Mouse (Mus musculus) neural tube, embryonic 14.5 days (tissue): Measurements from ENCODE around the gene Rpl27a. TPM values are rescaled to one million over a fixed set of nuclear protein-coding genes. Genes with fewer than 3 reads are reported as not detected.
A peak's percentile ranks its signal among the peaks of the same experiment; 100 is the strongest.

ENCODE experiments used
- ATAC-seq: fragments of 200-750 bp; cut with Nextera tagmentation; 2 replicates; pipeline ENCODE4 v1.8.0; 2017; ENCODE audit warnings: low read depth, mild to moderate bottlenecking, moderate TSS enrichment, moderate library complexity
- H3K27ac ChIP-seq: fragments of 300-500 bp; sonication (generic); 2 replicates; pipeline ENCODE4 v1.5.1; 2014; ENCODE audit warnings: low read depth, mild to moderate bottlenecking, control low read depth, low read length, moderate library complexity, mixed read lengths
- H3K27me3 ChIP-seq: fragments of 300-500 bp; sonication (generic); 2 replicates; pipeline ENCODE4 v1.6.1; 2014; ENCODE audit warnings: low read length; ENCODE audit not compliant: control insufficient read depth, insufficient read depth
- H3K36me3 ChIP-seq: fragments of 300-500 bp; sonication (generic); 2 replicates; pipeline ENCODE4 v1.6.1; 2014; ENCODE audit warnings: low read length, mixed read lengths; ENCODE audit not compliant: control insufficient read depth, insufficient read depth
- H3K4me1 ChIP-seq: fragments of 300-500 bp; sonication (generic); 2 replicates; pipeline ENCODE4 v1.6.1; 2014; ENCODE audit warnings: low read length; ENCODE audit not compliant: control insufficient read depth, insufficient read depth
- H3K4me2 ChIP-seq: fragments of 300-500 bp; sonication (generic); 2 replicates; pipeline ENCODE4 v1.6.1; 2014; ENCODE audit warnings: mild to moderate bottlenecking, low read depth, low read length, control low read depth
- H3K4me3 ChIP-seq: fragments of 300-500 bp; sonication (generic); 2 replicates; pipeline ENCODE4 v1.5.1; 2014; ENCODE audit warnings: low read depth, low read length, control low read depth, mixed read lengths
- H3K9ac ChIP-seq: fragments of 300-500 bp; sonication (generic); replicated peaks from 2 replicates; pipeline ENCODE4 v1.6.1; 2014; ENCODE audit warnings: low read depth, mild to moderate bottlenecking, control low read depth, low read length, mixed read lengths
- H3K9me3 ChIP-seq: fragments of 300-500 bp; sonication (generic); 2 replicates; pipeline ENCODE4 v1.6.1; 2016; ENCODE audit warnings: low read length; ENCODE audit not compliant: control insufficient read depth
- WGBS: fragments of 180-500 bp; shearing (Covaris S2); extraction: QIAGEN DNeasy Blood & Tissue Kit; methylation state at CpG from one replicate; pipeline ENCODE4 v1.1.7; 2014; 5-methylcytosine and 5-hydroxymethylcytosine counted together
- polyA plus RNA-seq: library from polyadenylated mRNA; unstranded; fragments of >200 nt; fragmentation: Nextera tagmentation; extraction: Ambion mirVana; gene quantifications from 2 replicates; pipeline ENCODE4 v1.2.1, GENCODE M21; 2014

Rpl27a gene
- polyA plus RNA-seq, 1 experiment from 2014 or later: 85.8 TPM

- Histone ChIP-seq H3K9ac (0 out of 2 replicates have a peak overlapping the region, but pooled peaks have one; percentile 29), H3K27ac (no peak overlapping the region), H3K36me3 (no peaks in the 10 kb centered on the region), H3K4me1 (no peaks in the 10 kb centered on the region; the same call in 1 of the 2 replicates), H3K27me3 (no peaks in the 10 kb centered on the region), H3K9me3 (no peaks in the 10 kb centered on the region), H3K4me2 (peak overlapping the region; percentile 6; the same call in 1 of the 2 replicates), H3K4me3 (no peak overlapping the region)
- 0 out of 2 replicates have a peak, but pooled peaks have one; percentile 54 for ATAC-seq
- WGBS: 2% methylated on average over 8 of the region's 8 CpGs
These were observed 11.8 kb upstream of the Rpl27a start for GRCm38 (mm10) chr7:109507119-109507518.

- Histone ChIP-seq H3K27me3 (no peaks in the 10 kb centered on the region), H3K27ac (no peak overlapping the region), H3K4me2 (no peak overlapping the region; the same call in 1 of the 2 replicates), H3K9ac (no peak overlapping the region), H3K4me1 (no peaks in the 10 kb centered on the region; the same call in 1 of the 2 replicates), H3K36me3 (no peaks in the 10 kb centered on the region), H3K4me3 (no peak overlapping the region), H3K9me3 (no peaks in the 10 kb centered on the region)
- 41% methylated on average over 9 of the region's 9 CpGs for WGBS
- no peak for ATAC-seq
These were observed 11.4 kb upstream of the Rpl27a start for GRCm38 (mm10) chr7:109507572-109507971.

DNA sequence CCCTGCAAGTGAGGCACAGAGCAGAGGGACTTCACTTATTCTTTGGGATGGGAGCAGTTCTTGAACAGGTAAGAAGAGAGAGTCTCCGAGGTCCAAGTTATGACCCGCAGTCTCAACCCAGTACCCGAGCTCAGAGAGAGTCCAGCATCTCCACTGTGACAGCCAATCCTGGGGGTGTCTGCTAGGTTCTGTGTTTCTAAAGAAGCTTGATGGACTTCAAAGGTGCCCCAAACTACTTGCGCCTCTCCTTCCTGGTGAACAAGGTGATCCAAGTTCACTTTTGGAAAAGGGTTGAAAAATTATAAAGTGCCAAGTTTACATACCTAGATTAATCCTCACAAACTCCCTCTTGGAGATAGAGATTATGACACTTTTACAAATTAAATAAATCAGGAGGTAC lies 10.9 kb upstream of the Rpl27a start, which contains the start of gene Trim66:
Gene Trim66, minus strand, starts transcription at position 101 of the 400 bp plus-strand sequence.
- Histone ChIP-seq H3K36me3 (no peaks in the 10 kb centered on the region), H3K4me1 (no peaks in the 10 kb centered on the region; the same call in 1 of the 2 replicates), H3K27ac (no peak within 1 kb of the TSS), H3K4me2 (peak within 1 kb of the TSS; percentile 6; the same call in 1 of the 2 replicates), H3K9me3 (no peaks in the 10 kb centered on the region), H3K9ac (0 out of 2 replicates have a peak within 1 kb of the TSS, but pooled peaks have one; percentile 29), H3K27me3 (no peaks in the 10 kb centered on the region), H3K4me3 (no peak within 1 kb of the TSS)
- no peak for ATAC-seq
- 82% methylated on average over 4 of the region's 4 CpGs for WGBS

DNA sequence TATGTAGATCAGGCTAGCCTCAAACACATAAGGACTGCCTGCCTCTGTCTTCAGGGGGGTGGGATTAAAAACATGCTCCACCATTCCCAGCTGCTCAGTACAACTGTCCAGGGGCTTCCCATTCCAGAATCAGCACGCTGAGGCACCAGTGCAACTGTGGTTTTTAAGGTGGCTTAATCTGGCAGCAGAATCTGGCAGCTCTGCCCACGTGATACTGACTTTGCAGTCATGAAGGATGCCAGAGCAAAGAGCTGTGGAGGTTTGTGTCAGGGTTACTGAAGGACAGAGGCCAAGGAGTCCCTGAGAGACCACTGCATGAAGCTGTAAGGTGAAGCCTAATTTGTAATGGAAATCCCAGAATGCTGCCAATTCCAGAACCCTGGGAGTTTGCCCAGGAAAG lies 8.1 kb upstream of the Rpl27a start:
- no peak overlapping the region for H3K9ac ChIP-seq
- H3K4me2 ChIP-seq: no peak overlapping the region
- H3K4me1 ChIP-seq: no peaks in the 10 kb centered on the region; the same call in 1 of the 2 replicates
- H3K36me3 ChIP-seq: no peaks in the 10 kb centered on the region
- H3K27me3 ChIP-seq: no peaks in the 10 kb centered on the region
- no peak for ATAC-seq
- H3K9me3 ChIP-seq: no peaks in the 10 kb centered on the region
- no peak overlapping the region for H3K27ac ChIP-seq
- no peak overlapping the region for H3K4me3 ChIP-seq
- WGBS: 85% methylated on average over 2 of the region's 2 CpGs

DNA sequence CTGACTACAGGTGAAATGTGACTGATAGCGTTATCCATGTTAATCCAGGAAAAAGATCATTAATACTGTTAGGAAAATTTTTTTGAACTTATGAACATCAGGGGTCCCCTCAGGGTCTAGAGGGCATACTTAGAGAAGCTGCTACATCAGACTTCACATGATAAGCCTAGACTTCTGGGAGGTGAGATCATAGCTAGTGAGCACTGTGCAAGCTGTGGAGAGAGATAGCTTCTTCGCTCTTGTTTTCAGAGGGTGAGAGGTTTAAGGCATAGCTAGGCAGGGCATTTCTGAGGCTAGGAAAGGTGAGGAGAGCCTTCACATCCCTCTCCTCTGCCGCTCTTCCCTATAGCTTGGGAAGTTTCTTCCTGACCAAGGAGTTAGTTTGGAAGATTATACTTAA lies 7.1 kb upstream of the Rpl27a start:
- Histone ChIP-seq H3K4me2 (no peak overlapping the region), H3K27me3 (no peaks in the 10 kb centered on the region), H3K4me1 (no peaks in the 10 kb centered on the region; the same call in 1 of the 2 replicates), H3K9me3 (no peaks in the 10 kb centered on the region), H3K9ac (no peak overlapping the region), H3K4me3 (no peak overlapping the region), H3K36me3 (no peaks in the 10 kb centered on the region), H3K27ac (no peak overlapping the region)
- WGBS: 99% methylated on average over 3 of the region's 3 CpGs
- ATAC-seq: no peak

- H3K9me3 ChIP-seq: no peaks in the 10 kb centered on the region
- H3K4me2 ChIP-seq: no peak overlapping the region
- H3K27ac ChIP-seq: no peak overlapping the region
- no peak overlapping the region for H3K4me3 ChIP-seq
- H3K4me1 ChIP-seq: peaks cover 15% of the 10 kb centered on the region
- H3K27me3 ChIP-seq: no peaks in the 10 kb centered on the region
- peaks cover 4% of the 10 kb centered on the region; the same call in 1 of the 2 replicates for H3K36me3 ChIP-seq
- WGBS: 89% methylated on average over 3 of the region's 3 CpGs
- no peak overlapping the region for H3K9ac ChIP-seq
- no peak for ATAC-seq
These were observed 2.4 kb upstream of the Rpl27a start for GRCm38 (mm10) chr7:109516500-109516899.

DNA sequence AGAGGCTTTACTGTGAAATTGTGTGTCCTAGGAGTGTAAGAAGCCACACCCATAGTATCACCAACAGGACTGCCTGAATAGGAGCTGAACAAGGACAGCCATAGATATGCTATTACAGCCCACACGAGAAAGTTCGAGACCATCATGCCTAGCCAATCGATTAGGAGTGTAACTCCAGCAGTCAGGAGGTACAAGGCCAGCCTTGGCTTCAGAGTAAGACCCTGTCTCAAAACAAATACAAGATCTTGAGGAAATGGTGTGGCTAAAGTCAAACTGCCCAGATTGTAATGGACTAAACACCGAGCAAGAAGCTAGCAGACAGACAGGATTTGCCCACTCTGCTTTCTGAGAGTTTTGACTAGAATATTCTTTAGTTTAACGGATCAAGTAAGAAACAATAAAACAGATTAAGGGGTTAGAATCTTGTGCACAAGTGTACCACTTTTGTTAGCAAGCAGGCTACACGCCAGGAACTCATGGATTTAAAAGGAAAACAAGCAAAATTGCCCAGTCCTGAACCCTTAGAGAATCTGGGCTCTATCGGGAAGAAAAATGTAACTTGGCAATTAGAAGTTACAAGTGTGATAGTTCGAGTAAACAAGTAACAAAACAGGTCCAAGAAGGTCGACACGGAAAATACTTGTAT lies 788 bp upstream of the Rpl27a start:
- Histone ChIP-seq H3K4me1 (peaks cover 15% of the 10 kb centered on the region), H3K27ac (peak overlapping the region; percentile 94), H3K4me2 (peak overlapping the region; percentile 66), H3K4me3 (peak overlapping the region; percentile 95), H3K9ac (peak overlapping the region; percentile 95), H3K36me3 (peaks cover 20% of the 10 kb centered on the region), H3K27me3 (no peaks in the 10 kb centered on the region), H3K9me3 (no peaks in the 10 kb centered on the region)
- WGBS: 19% methylated on average over 10 of the region's 10 CpGs
- no peak for ATAC-seq

- no peak for ATAC-seq
These were observed 989 bp downstream of the Rpl27a start for GRCm38 (mm10) chr7:109519936-109520335.

DNA sequence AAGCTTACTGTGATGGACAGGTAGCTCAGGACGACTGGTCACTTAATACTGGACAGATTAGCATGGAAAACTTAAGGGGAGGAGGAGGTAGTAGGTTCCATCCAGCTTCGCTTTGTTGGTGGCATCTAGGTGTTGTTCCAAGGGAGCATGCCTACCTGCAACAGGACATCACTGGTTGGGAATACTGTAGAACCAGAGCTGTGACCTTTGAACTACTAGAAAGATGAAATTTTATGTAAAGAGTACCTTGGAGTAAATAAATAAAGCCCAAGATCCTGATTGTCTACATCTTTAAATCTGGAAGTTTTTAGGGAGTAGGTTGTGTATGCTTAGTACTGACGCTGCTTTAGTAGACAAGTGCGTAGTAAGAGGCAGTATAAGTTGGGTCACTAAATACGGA lies 3.1 kb downstream of the Rpl27a start:
- Histone ChIP-seq H3K9ac (no peak overlapping the region), H3K36me3 (peaks cover 35% of the 10 kb centered on the region), H3K4me1 (peaks cover 15% of the 10 kb centered on the region), H3K27ac (no peak overlapping the region), H3K27me3 (no peaks in the 10 kb centered on the region), H3K4me3 (no peak overlapping the region), H3K9me3 (no peaks in the 10 kb centered on the region), H3K4me2 (no peak overlapping the region)
- WGBS: 86% methylated on average over 5 of the region's 5 CpGs
- no peak for ATAC-seq

More at GRCm38 (mm10) chr7:109519936-109520335, 989 bp downstream of the Rpl27a start:
- H3K36me3 ChIP-seq: peaks cover 27% of the 10 kb centered on the region
- H3K9ac ChIP-seq: peak overlapping the region; percentile 95
- no peaks in the 10 kb centered on the region for H3K27me3 ChIP-seq
- H3K4me1 ChIP-seq: peaks cover 15% of the 10 kb centered on the region
- no peak overlapping the region for H3K27ac ChIP-seq
- no peaks in the 10 kb centered on the region for H3K9me3 ChIP-seq
- peak overlapping the region; percentile 98 for H3K4me2 ChIP-seq
- peak overlapping the region; percentile 95 for H3K4me3 ChIP-seq
- 7% methylated on average over 10 of the region's 10 CpGs for WGBS
